13 mouse cellular contexts compared by ENCODE assay signal in genomic region chr5:105561926-105562325, GRCm38 (mm10). TPM values are rescaled to one million over a fixed set of nuclear protein-coding genes. Genes with fewer than 3 reads are reported as not detected.
A peak's percentile ranks its signal among the peaks of the same experiment; 100 is the strongest.
DNase-seq lines count a peak whose midpoint lies in the region; ATAC-seq and TF ChIP-seq lines count a peak whose summit lies in the region.
"Had no signal": no experiment of that assay in that cellular context is flagged by ENCODE, and none has a peak within 500 bp of the region (broad histone marks: within the 10 kb centered on the region; RNA-seq: fewer than 3 reads in every experiment).

No protein-coding gene starts in this region.

- no peak overlapping the region for H3K9ac ChIP-seq in heart, embryonic 11.5 days (ENCODE audit: low read depth, low read length)
- H3K9ac ChIP-seq in kidney, embryonic 14.5 days (ENCODE audit: low read depth, low read length): no peak overlapping the region
- no peak overlapping the region for H3K9ac ChIP-seq in lung, embryonic 14.5 days
- H3K9ac ChIP-seq: limb, embryonic 15.5 days; midbrain, embryonic 13.5 days had no signal

- no peak for TF ChIP-seq CTCF in lung, embryonic 14.5 days (IDR thresholded peaks at IDR 0.05; ENCODE audit: low read depth)

- no peak overlapping the region for H3K4me2 ChIP-seq in heart, embryonic 11.5 days
- no peak overlapping the region for H3K4me2 ChIP-seq in kidney, embryonic 14.5 days (replicated peaks; ENCODE audit: low read depth, low read length)
- H3K4me2 ChIP-seq in lung, embryonic 14.5 days: no peak overlapping the region
- H3K4me2 ChIP-seq: limb, embryonic 15.5 days; midbrain, embryonic 13.5 days had no signal

- H3K9me3 ChIP-seq in heart, embryonic 11.5 days (replicated peaks; ENCODE audit: control insufficient read depth, low read length): no peaks in the 10 kb centered on the region
- H3K9me3 ChIP-seq in kidney, embryonic 14.5 days (ENCODE audit: control insufficient read depth, low read length): no peaks in the 10 kb centered on the region; the same call in 1 of the 2 replicates
- H3K9me3 ChIP-seq in lung, embryonic 14.5 days (ENCODE audit: low read depth, low read length): no peaks in the 10 kb centered on the region
- H3K9me3 ChIP-seq: limb, embryonic 15.5 days; midbrain, embryonic 13.5 days had no signal

- H3K27me3 ChIP-seq in heart, embryonic 11.5 days (ENCODE audit: control insufficient read depth, insufficient read depth, low read length): no peaks in the 10 kb centered on the region
- no peaks in the 10 kb centered on the region for H3K27me3 ChIP-seq in kidney, embryonic 14.5 days (ENCODE audit: control insufficient read depth, insufficient read depth, low read length)
- no peaks in the 10 kb centered on the region for H3K27me3 ChIP-seq in lung, embryonic 14.5 days (ENCODE audit: insufficient read depth, low read length)
- H3K27me3 ChIP-seq: limb, embryonic 15.5 days; midbrain, embryonic 13.5 days had no signal

- H3K4me1 ChIP-seq in heart, embryonic 11.5 days (ENCODE audit: control insufficient read depth, insufficient read depth, low read length): peaks cover 9% of the 10 kb centered on the region
- no peaks in the 10 kb centered on the region for H3K4me1 ChIP-seq in kidney, embryonic 14.5 days (ENCODE audit: control insufficient read depth, insufficient read depth, low read length)
- H3K4me1 ChIP-seq in lung, embryonic 14.5 days (ENCODE audit: insufficient read depth): no peaks in the 10 kb centered on the region

- no peak for ATAC-seq in heart, embryonic 11.5 days (replicated peaks; ENCODE audit: insufficient number of reproducible peaks, low FRiP score, low TSS enrichment)
- no peak for ATAC-seq in kidney, embryonic 14.5 days (ENCODE audit: low FRiP score, low TSS enrichment)
- ATAC-seq in lung, embryonic 14.5 days (ENCODE audit: insufficient read depth): no peak
- ATAC-seq: midbrain, embryonic 13.5 days had no signal

- no peak overlapping the region for H3K27ac ChIP-seq in heart, embryonic 11.5 days (ENCODE audit: low read depth, low read length)
- no peak overlapping the region for H3K27ac ChIP-seq in kidney, embryonic 14.5 days (ENCODE audit: low read depth, low read length)
- no peak overlapping the region for H3K27ac ChIP-seq in lung, embryonic 14.5 days (ENCODE audit: low read depth)
- H3K27ac ChIP-seq: limb, embryonic 15.5 days; macrophage; midbrain, embryonic 13.5 days; stomach, postnatal 0 days had no signal

- no peak overlapping the region for H3K4me3 ChIP-seq in heart, embryonic 11.5 days (ENCODE audit: low read depth, low read length)
- H3K4me3 ChIP-seq in kidney, embryonic 14.5 days (ENCODE audit: low read length): no peak overlapping the region
- no peak overlapping the region for H3K4me3 ChIP-seq in lung, embryonic 14.5 days (ENCODE audit: low read depth, low read length)
- H3K4me3 ChIP-seq: limb, embryonic 15.5 days; midbrain, embryonic 13.5 days had no signal

- peak; percentile 30 to 38 for DNase-seq in heart, adult 18-20 months
- peak; percentile 20 to 25 for DNase-seq in kidney, postnatal 36 days
- peak; percentile 14 for DNase-seq in lung, embryonic 14.5 days
- DNase-seq in lung, adult 18-20 months: no peak
- DNase-seq in fibroblast of lung, adult 2 months (ENCODE audit: low read depth): peak; percentile 19
- DNase-seq: kidney, postnatal 10 days; thymus, postnatal 14 days had no signal

- no peaks in the 10 kb centered on the region; the same call in 1 of the 2 replicates for H3K36me3 ChIP-seq in heart, embryonic 11.5 days (ENCODE audit: control insufficient read depth, insufficient read depth, low read length)
- H3K36me3 ChIP-seq in kidney, embryonic 14.5 days (ENCODE audit: control insufficient read depth, insufficient read depth, low read length): no peaks in the 10 kb centered on the region
- H3K36me3 ChIP-seq in lung, embryonic 14.5 days (ENCODE audit: insufficient read depth): no peaks in the 10 kb centered on the region
- H3K36me3 ChIP-seq: limb, embryonic 15.5 days; midbrain, embryonic 13.5 days had no signal

RNA-seq across cellular contexts. Expression of gene Lrrc8c, which starts 42.7 kb away (rescaled TPM):
- 10 to 100 TPM; 26.7 to 29.9 TPM for total RNA-seq in heart, adult 18-20 months (2021)
- 32.5 and 33.5 TPM in 2 replicates for polyA plus RNA-seq in heart, embryonic 11.5 days (2014; fragmentation: Nextera tagmentation; extraction: Ambion mirVana)
- 13.1 and 14.2 TPM in 2 replicates for polyA plus RNA-seq in kidney, embryonic 14.5 days (2014; fragmentation: Nextera tagmentation; extraction: Ambion mirVana)
- polyA plus RNA-seq in lung, embryonic 14.5 days (2014; fragmentation: Nextera tagmentation; extraction: Ambion mirVana): 23.4 and 24.7 TPM in 2 replicates

Comparison
In these comparisons a context has a peak if more than half of its experiments do, and no peak if none do; other contexts are left out.
1. DNase-seq: peak in heart, adult 18-20 months (2 of 2), kidney, postnatal 36 days (2 of 2), lung, embryonic 14.5 days (single experiment) and fibroblast of lung, adult 2 months (single experiment); none in lung, adult 18-20 months (0 of 2).